Mouse (Mus musculus) lung, embryonic 14.5 days (tissue): ENCODE data around the gene Stn1. TPM values are rescaled to one million over a fixed set of nuclear protein-coding genes. Genes with fewer than 3 reads are reported as not detected.

ENCODE experiments used
- ATAC-seq: fragments of 200-750 bp; cut with Nextera tagmentation; 2 replicates; pipeline ENCODE4 v1.8.0; 2017; ENCODE audit warnings: mild to moderate bottlenecking, moderate TSS enrichment, moderate library complexity; ENCODE audit not compliant: insufficient read depth
- DNase-seq: peaks from one replicate; pipeline ENCODE4 v3.0.0-alpha.2; 2015
- H3K27ac ChIP-seq: fragments of 300-500 bp; sonication (generic); 2 replicates; pipeline ENCODE4 v1.5.1; 2014; ENCODE audit warnings: low read depth, mild to moderate bottlenecking, moderate library complexity
- H3K27me3 ChIP-seq: fragments of 300-500 bp; sonication (generic); 2 replicates; pipeline ENCODE4 v1.6.1; 2014; ENCODE audit warnings: low read length, control low read depth; ENCODE audit not compliant: insufficient read depth
- H3K36me3 ChIP-seq: fragments of 300-500 bp; sonication (generic); 2 replicates; pipeline ENCODE4 v1.6.1; 2014; ENCODE audit warnings: control low read depth; ENCODE audit not compliant: insufficient read depth
- H3K4me1 ChIP-seq: fragments of 300-500 bp; sonication (generic); 2 replicates; pipeline ENCODE4 v1.6.1; 2014; ENCODE audit warnings: antibody characterized with exemption, control low read depth; ENCODE audit not compliant: insufficient read depth
- H3K4me2 ChIP-seq: fragments of 300-500 bp; sonication (generic); 2 replicates; pipeline ENCODE4 v1.6.1; 2014; ENCODE audit warnings: mild to moderate bottlenecking
- H3K4me3 ChIP-seq: fragments of 300-500 bp; sonication (generic); 2 replicates; pipeline ENCODE4 v1.5.1; 2014; ENCODE audit warnings: low read depth, low read length
- H3K9ac ChIP-seq: fragments of 300-500 bp; sonication (generic); 2 replicates; pipeline ENCODE4 v1.6.1; 2014
- H3K9me3 ChIP-seq: fragments of 300-500 bp; sonication (generic); 2 replicates; pipeline ENCODE4 v1.6.1; 2016; ENCODE audit warnings: low read depth, low read length, control low read depth
- CTCF ChIP-seq: IDR thresholded peaks from 2 replicates; pipeline ENCODE4 v1.5.1; 2016; ENCODE audit warnings: antibody characterized with exemption, low read depth
- WGBS: fragments of 180-500 bp; shearing (Covaris S2); extraction: QIAGEN DNeasy Blood & Tissue Kit; methylation state at CpG from one replicate; pipeline ENCODE4 v1.1.7; 2014; 5-methylcytosine and 5-hydroxymethylcytosine counted together
- polyA plus RNA-seq: library from polyadenylated mRNA; unstranded; fragments of >200 nt; fragmentation: Nextera tagmentation; extraction: Ambion mirVana; gene quantifications from 2 replicates; pipeline ENCODE4 v1.2.1, GENCODE M21; 2014

The Stn1 gene
- polyA plus RNA-seq, 1 experiment from 2014 or later: 65.5 TPM

GRCm38 (mm10) chr19:47500389-47501011 lies 36.8 kb downstream of the Stn1 start:
- H3K4me2 ChIP-seq: no peak overlapping the region
- H3K9ac ChIP-seq: no peak overlapping the region
- H3K9me3 ChIP-seq: no peaks in the 10 kb centered on the region
- 0 out of 2 replicates have a peak, but pooled peaks cover 4% of the 10 kb centered on the region for H3K4me1 ChIP-seq
- WGBS: 73% methylated on average over 11 of the region's 11 CpGs
- no peak overlapping the region for H3K4me3 ChIP-seq
- ATAC-seq (no peak), DNase-seq (peak; percentile 48)
- peaks cover 17% of the 10 kb centered on the region; the same call in 1 of the 2 replicates for H3K36me3 ChIP-seq
- no peaks in the 10 kb centered on the region for H3K27me3 ChIP-seq
- H3K27ac ChIP-seq: no peak overlapping the region
- no peak for TF ChIP-seq CTCF

DNA sequence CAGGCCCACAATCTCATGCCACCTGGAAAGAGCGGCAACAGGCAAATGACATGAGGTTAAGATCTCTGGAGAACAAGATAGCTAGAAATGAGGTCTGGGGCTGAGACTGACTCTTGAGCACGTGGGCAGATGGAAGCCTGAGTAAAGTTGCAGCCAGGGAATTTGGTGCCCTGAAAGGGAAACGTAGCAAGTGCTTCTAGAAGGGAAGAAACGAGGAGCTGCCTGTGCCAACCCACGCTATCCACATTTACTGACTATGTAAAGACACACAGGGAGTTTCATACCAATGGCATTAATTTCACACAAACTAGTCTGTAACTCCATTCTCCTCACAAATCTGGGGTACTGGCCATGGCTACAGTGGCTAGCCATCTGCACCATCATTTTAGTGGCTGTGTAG lies 37.5 kb downstream of the Stn1 start:
- Histone ChIP-seq H3K9me3 (no peaks in the 10 kb centered on the region), H3K4me3 (no peak overlapping the region), H3K4me1 (0 out of 2 replicates have a peak, but pooled peaks cover 4% of the 10 kb centered on the region), H3K4me2 (no peak overlapping the region), H3K9ac (no peak overlapping the region), H3K27me3 (no peaks in the 10 kb centered on the region), H3K27ac (no peak overlapping the region), H3K36me3 (peaks cover 11% of the 10 kb centered on the region; the same call in 1 of the 2 replicates)
- DNase-seq: no peak
- ATAC-seq: no peak
- 84% methylated on average over 5 of the region's 5 CpGs for WGBS
- no peak for TF ChIP-seq CTCF

- Histone ChIP-seq H3K4me1 (0 out of 2 replicates have a peak, but pooled peaks cover 4% of the 10 kb centered on the region), H3K27ac (no peak overlapping the region; the same call in 1 of the 2 replicates), H3K4me3 (no peak overlapping the region), H3K4me2 (no peak overlapping the region), H3K36me3 (peaks cover 10% of the 10 kb centered on the region; the same call in 1 of the 2 replicates), H3K9ac (no peak overlapping the region), H3K27me3 (no peaks in the 10 kb centered on the region), H3K9me3 (no peaks in the 10 kb centered on the region)
- TF ChIP-seq CTCF: no peak
- ATAC-seq (no peak), DNase-seq (no peak)
- 44% methylated on average over 4 of the region's 4 CpGs for WGBS
These were observed 38.4 kb downstream of the Stn1 start for GRCm38 (mm10) chr19:47498942-47499341.

- Histone ChIP-seq H3K4me1 (0 out of 2 replicates have a peak, but pooled peaks cover 4% of the 10 kb centered on the region), H3K4me2 (no peak overlapping the region), H3K4me3 (no peak overlapping the region), H3K9me3 (no peaks in the 10 kb centered on the region), H3K36me3 (peaks cover 10% of the 10 kb centered on the region; the same call in 1 of the 2 replicates), H3K27ac (no peak overlapping the region), H3K9ac (no peak overlapping the region), H3K27me3 (no peaks in the 10 kb centered on the region)
- ATAC-seq: no peak
- no peak for DNase-seq
- WGBS: 74% methylated on average over 6 of the region's 6 CpGs
- TF ChIP-seq CTCF: no peak
These were observed 39.6 kb downstream of the Stn1 start for GRCm38 (mm10) chr19:47497736-47498135.

DNA sequence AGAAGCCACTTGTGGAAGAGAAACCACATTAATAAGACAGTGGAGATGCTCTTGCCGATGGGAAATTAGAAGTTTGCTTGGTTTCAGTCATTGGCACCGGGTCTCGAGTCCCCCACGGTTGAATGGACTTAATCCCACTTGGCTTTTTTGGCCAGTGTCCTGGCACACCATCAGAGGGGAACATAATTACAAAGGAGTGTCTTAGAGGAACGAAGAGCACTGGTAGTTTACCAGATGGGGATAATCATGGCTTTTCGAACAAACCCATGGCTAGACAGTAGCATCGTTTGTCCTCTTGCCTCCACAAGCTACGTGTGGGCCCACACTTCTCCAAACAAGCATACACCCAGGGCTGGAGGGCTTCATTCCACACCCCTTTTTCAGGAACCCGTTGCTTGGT lies 40.0 kb downstream of the Stn1 start:
- Histone ChIP-seq H3K27me3 (no peaks in the 10 kb centered on the region), H3K27ac (no peak overlapping the region), H3K4me3 (no peak overlapping the region), H3K36me3 (peaks cover 10% of the 10 kb centered on the region; the same call in 1 of the 2 replicates), H3K9me3 (no peaks in the 10 kb centered on the region), H3K4me1 (0 out of 2 replicates have a peak, but pooled peaks cover 4% of the 10 kb centered on the region), H3K9ac (no peak overlapping the region), H3K4me2 (no peak overlapping the region)
- DNase-seq (peak; percentile 7), ATAC-seq (no peak)
- TF ChIP-seq CTCF: no peak
- 57% methylated on average over 9 of the region's 9 CpGs for WGBS

- 69% methylated on average over 23 of the region's 23 CpGs for WGBS
- Histone ChIP-seq H3K9me3 (no peaks in the 10 kb centered on the region), H3K36me3 (no peaks in the 10 kb centered on the region), H3K4me1 (no peaks in the 10 kb centered on the region), H3K9ac (no peak overlapping the region), H3K4me2 (no peak overlapping the region), H3K27me3 (no peaks in the 10 kb centered on the region), H3K27ac (no peak overlapping the region), H3K4me3 (no peak overlapping the region)
- TF ChIP-seq CTCF: no peak
- DNase-seq (no peak), ATAC-seq (no peak)
These were observed 44.0 kb downstream of the Stn1 start for GRCm38 (mm10) chr19:47493017-47493997.

- Histone ChIP-seq H3K27me3 (no peaks in the 10 kb centered on the region), H3K4me3 (no peak overlapping the region), H3K4me1 (no peaks in the 10 kb centered on the region), H3K36me3 (no peaks in the 10 kb centered on the region), H3K9me3 (no peaks in the 10 kb centered on the region), H3K4me2 (no peak overlapping the region), H3K27ac (no peak overlapping the region), H3K9ac (no peak overlapping the region)
- ATAC-seq: no peak
- 86% methylated on average over 6 of the region's 6 CpGs for WGBS
- TF ChIP-seq CTCF: no peak
- no peak for DNase-seq
These were observed 44.9 kb downstream of the Stn1 start for GRCm38 (mm10) chr19:47492422-47492821.
